Mouse (Mus musculus) heart, embryonic 16.5 days (tissue): ENCODE results near the gene Iqcd. TPM values are rescaled to one million over a fixed set of nuclear protein-coding genes. Genes with fewer than 3 reads are reported as not detected.

Experiments
- ATAC-seq: fragments of 200-750 bp; cut with Nextera tagmentation; replicated peaks from 2 replicates; pipeline ENCODE4 v1.8.0; 2017; ENCODE audit warnings: moderate number of reproducible peaks; ENCODE audit not compliant: insufficient read depth, low FRiP score; ENCODE audit errors: extremely low read depth
- H3K27ac ChIP-seq: fragments of 300-500 bp; sonication (generic); 2 replicates; pipeline ENCODE4 v1.5.1; 2014; ENCODE audit warnings: mild to moderate bottlenecking, low read length, control low read depth, moderate library complexity
- H3K27me3 ChIP-seq: fragments of 300-500 bp; sonication (generic); 2 replicates; pipeline ENCODE4 v1.6.1; 2014; ENCODE audit warnings: low read length, mixed read lengths; ENCODE audit not compliant: control insufficient read depth, insufficient read depth
- H3K36me3 ChIP-seq: fragments of 300-500 bp; sonication (generic); 2 replicates; pipeline ENCODE4 v1.6.1; 2014; ENCODE audit not compliant: control insufficient read depth, insufficient read depth
- H3K4me1 ChIP-seq: fragments of 300-500 bp; sonication (generic); 2 replicates; pipeline ENCODE4 v1.6.1; 2014; ENCODE audit warnings: low read length, mixed read lengths; ENCODE audit not compliant: control insufficient read depth, insufficient read depth
- H3K4me2 ChIP-seq: fragments of 300-500 bp; sonication (generic); 2 replicates; pipeline ENCODE4 v1.6.1; 2014; ENCODE audit warnings: low read depth, mild to moderate bottlenecking, control low read depth, low read length
- H3K4me3 ChIP-seq: fragments of 300-500 bp; sonication (generic); 2 replicates; pipeline ENCODE4 v1.5.1; 2014; ENCODE audit warnings: mild to moderate bottlenecking, control low read depth, low read length
- H3K9ac ChIP-seq: fragments of 300-500 bp; sonication (generic); 2 replicates; pipeline ENCODE4 v1.6.1; 2014; ENCODE audit warnings: low read length, control low read depth
- H3K9me3 ChIP-seq: fragments of 300-500 bp; sonication (generic); replicated peaks from 2 replicates; pipeline ENCODE4 v1.6.1; 2016; ENCODE audit warnings: low read length; ENCODE audit not compliant: control insufficient read depth
- WGBS: fragments of 180-500 bp; shearing (Covaris S2); extraction: QIAGEN DNeasy Blood & Tissue Kit; methylation state at CpG from one replicate; pipeline ENCODE4 v1.1.7; 2014; 5-methylcytosine and 5-hydroxymethylcytosine counted together
- polyA plus RNA-seq: library from polyadenylated mRNA; unstranded; fragments of >200 nt; fragmentation: Nextera tagmentation; extraction: Ambion mirVana; gene quantifications from 2 replicates; pipeline ENCODE4 v1.2.1, GENCODE M21; 2015

Iqcd gene
- polyA plus RNA-seq, 1 experiment from 2014 or later = 0.42 TPM

- Histone ChIP-seq H3K36me3 (peaks cover 3% of the 10 kb centered on the region; the same call in 1 of the 2 replicates), H3K4me2 (peak overlapping the region; percentile 72), H3K4me3 (peak overlapping the region; percentile 40), H3K9me3 (no peaks in the 10 kb centered on the region), H3K4me1 (peaks cover 15% of the 10 kb centered on the region), H3K27ac (no peak overlapping the region), H3K9ac (peak overlapping the region; percentile 55), H3K27me3 (no peaks in the 10 kb centered on the region)
- ATAC-seq = no peak
- 2% methylated on average over 6 of the region's 6 CpGs for WGBS
These were observed 16.0 kb downstream of the Iqcd start for GRCm38 (mm10) chr5:120604839-120605238.

DNA sequence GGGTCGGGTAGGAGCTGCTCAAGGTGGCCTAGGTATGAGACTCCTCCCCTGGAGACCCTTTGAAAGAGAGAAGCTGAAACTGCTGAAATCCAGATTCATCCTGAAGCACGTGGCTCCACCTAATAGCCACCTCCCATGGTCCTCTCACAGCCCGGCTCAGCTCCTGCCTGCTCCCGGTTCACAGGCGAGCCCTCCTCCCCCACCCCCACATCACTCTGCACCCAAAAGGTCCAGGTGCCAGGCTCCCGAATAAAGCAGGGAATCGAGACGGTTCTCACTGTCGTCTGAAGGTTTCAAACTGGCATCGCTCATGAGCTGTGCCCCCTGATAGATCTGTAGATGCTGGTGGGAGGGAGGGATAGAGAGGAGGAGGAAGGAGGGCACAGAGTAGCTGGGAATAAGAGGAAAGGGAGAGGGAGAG, 16.4 kb downstream of the Iqcd start:
- Histone ChIP-seq H3K27ac (no peak overlapping the region), H3K36me3 (peaks cover 3% of the 10 kb centered on the region; the same call in 1 of the 2 replicates), H3K9me3 (no peaks in the 10 kb centered on the region), H3K9ac (peak overlapping the region; percentile 55), H3K4me3 (peak overlapping the region; percentile 40), H3K4me2 (peak overlapping the region; percentile 72), H3K27me3 (no peaks in the 10 kb centered on the region), H3K4me1 (peaks cover 15% of the 10 kb centered on the region)
- 0 out of 2 replicates have a peak, but pooled peaks have one; percentile 25 for ATAC-seq
- WGBS = 3% methylated on average over 10 of the region's 10 CpGs

- H3K4me1 ChIP-seq = peaks cover 10% of the 10 kb centered on the region
- H3K27me3 ChIP-seq = no peaks in the 10 kb centered on the region
- no peak overlapping the region for H3K9ac ChIP-seq
- H3K4me2 ChIP-seq = peak overlapping the region; percentile 72
- peak; percentile 69; the same call in 1 of the 2 replicates for ATAC-seq
- WGBS = under 1% methylated on average over 8 of the region's 8 CpGs
- peak overlapping the region; percentile 40 for H3K4me3 ChIP-seq
- peaks cover 3% of the 10 kb centered on the region; the same call in 1 of the 2 replicates for H3K36me3 ChIP-seq
- no peak overlapping the region for H3K27ac ChIP-seq
- H3K9me3 ChIP-seq = no peaks in the 10 kb centered on the region
These were observed 16.9 kb downstream of the Iqcd start for GRCm38 (mm10) chr5:120605688-120606087.

- 71% methylated on average over 25 of the region's 25 CpGs for WGBS
- no peak overlapping the region for H3K27ac ChIP-seq
These were observed 17.9 kb downstream of the Iqcd start for GRCm38 (mm10) chr5:120606590-120607200.

GRCm38 (mm10) chr5:120607335-120607734, 18.5 kb downstream of the Iqcd start:
- WGBS = 76% methylated on average over 3 of the region's 3 CpGs
- peaks cover 15% of the 10 kb centered on the region for H3K4me1 ChIP-seq

More at GRCm38 (mm10) chr5:120606590-120607200, 17.9 kb downstream of the Iqcd start:
- H3K4me1 ChIP-seq = peaks cover 14% of the 10 kb centered on the region
- no peak overlapping the region for H3K9ac ChIP-seq
- no peak overlapping the region for H3K4me2 ChIP-seq
- no peaks in the 10 kb centered on the region for H3K27me3 ChIP-seq
- H3K36me3 ChIP-seq = peaks cover 3% of the 10 kb centered on the region; the same call in 1 of the 2 replicates
- no peak overlapping the region for H3K4me3 ChIP-seq
- ATAC-seq = no peak
- no peaks in the 10 kb centered on the region for H3K9me3 ChIP-seq

DNA sequence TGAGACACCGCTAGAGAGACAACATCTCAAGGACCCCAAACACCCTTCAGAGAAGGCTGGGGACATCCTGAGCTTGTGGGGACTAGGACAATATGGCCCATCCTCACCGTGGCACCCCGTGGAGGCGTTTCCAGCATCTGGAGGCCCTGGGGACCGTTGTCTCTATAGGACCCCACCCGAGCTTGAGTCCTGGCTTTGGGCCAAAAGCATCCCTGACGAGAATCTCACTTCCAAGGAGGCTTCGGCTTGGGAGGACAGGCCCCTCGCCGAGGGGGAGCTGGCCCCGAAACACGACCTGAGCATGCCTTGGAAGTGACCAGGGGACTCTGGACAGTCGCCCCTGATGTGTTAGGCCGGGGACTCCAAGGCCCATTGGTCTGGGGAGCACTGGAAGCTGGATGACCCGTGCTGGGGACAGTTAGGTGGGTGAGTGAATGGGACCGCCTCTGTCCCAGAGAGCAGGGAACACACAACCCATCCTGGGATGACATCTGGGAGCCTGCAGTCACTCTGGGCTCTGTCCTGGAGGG, 20.5 kb downstream of the Iqcd start:
- WGBS = 83% methylated on average over 16 of the region's 16 CpGs
- H3K9ac ChIP-seq = no peak overlapping the region

More at GRCm38 (mm10) chr5:120607335-120607734, 18.5 kb downstream of the Iqcd start:
- no peak overlapping the region for H3K4me2 ChIP-seq
- no peaks in the 10 kb centered on the region for H3K9me3 ChIP-seq
- H3K36me3 ChIP-seq = peaks cover 3% of the 10 kb centered on the region; the same call in 1 of the 2 replicates
- no peak overlapping the region for H3K27ac ChIP-seq
- H3K9ac ChIP-seq = no peak overlapping the region
- H3K27me3 ChIP-seq = no peaks in the 10 kb centered on the region
- no peak for ATAC-seq
- no peak overlapping the region for H3K4me3 ChIP-seq

GRCm38 (mm10) chr5:120610906-120611305, 22.1 kb downstream of the Iqcd start:
- peaks cover 2% of the 10 kb centered on the region for H3K9me3 ChIP-seq
- WGBS = 91% methylated on average over 5 of the region's 5 CpGs
- peaks cover 14% of the 10 kb centered on the region for H3K4me1 ChIP-seq
- peaks cover 6% of the 10 kb centered on the region for H3K36me3 ChIP-seq
- ATAC-seq = no peak
- no peak overlapping the region for H3K27ac ChIP-seq
- H3K4me2 ChIP-seq = peak overlapping the region; percentile 82; the same call in 1 of the 2 replicates
- H3K9ac ChIP-seq = no peak overlapping the region
- no peaks in the 10 kb centered on the region for H3K27me3 ChIP-seq
- H3K4me3 ChIP-seq = no peak overlapping the region

More for the DNA sequence above, 20.5 kb downstream of the Iqcd start:
- no peak for ATAC-seq
- H3K36me3 ChIP-seq = peaks cover 3% of the 10 kb centered on the region; the same call in 1 of the 2 replicates
- peaks cover 20% of the 10 kb centered on the region for H3K4me1 ChIP-seq
- no peak overlapping the region for H3K4me2 ChIP-seq
- H3K4me3 ChIP-seq = no peak overlapping the region
- no peak overlapping the region for H3K27ac ChIP-seq
- no peaks in the 10 kb centered on the region for H3K9me3 ChIP-seq
- no peaks in the 10 kb centered on the region for H3K27me3 ChIP-seq

- H3K4me1 ChIP-seq = peaks cover 14% of the 10 kb centered on the region
- H3K27me3 ChIP-seq = no peaks in the 10 kb centered on the region
- no peak for ATAC-seq
- peaks cover 8% of the 10 kb centered on the region for H3K36me3 ChIP-seq
- WGBS = 52% methylated on average over 8 of the region's 8 CpGs
- peak overlapping the region; percentile 60 for H3K4me3 ChIP-seq
- H3K9ac ChIP-seq = peak overlapping the region; percentile 67
- no peak overlapping the region for H3K27ac ChIP-seq
- peak overlapping the region; percentile 82 for H3K4me2 ChIP-seq
- H3K9me3 ChIP-seq = peaks cover 5% of the 10 kb centered on the region
These were observed 22.6 kb downstream of the Iqcd start for GRCm38 (mm10) chr5:120611416-120611815.

- peak within 1 kb of the TSS; percentile 81 for H3K27ac ChIP-seq
- peak; percentile 84 for ATAC-seq
- H3K4me1 ChIP-seq = peaks cover 14% of the 10 kb centered on the region
- H3K4me3 ChIP-seq = peak within 1 kb of the TSS; percentile 60
- H3K36me3 ChIP-seq = peaks cover 13% of the 10 kb centered on the region
- H3K9me3 ChIP-seq = peaks cover 5% of the 10 kb centered on the region
- H3K4me2 ChIP-seq = peak within 1 kb of the TSS; percentile 90
- H3K27me3 ChIP-seq = no peaks in the 10 kb centered on the region
- peak within 1 kb of the TSS; percentile 67 for H3K9ac ChIP-seq
- under 1% methylated on average over 22 of the region's 22 CpGs for WGBS
These were observed 23.6 kb downstream of the Iqcd start, which contains the start of the genes Rita1 and Ddx54 for GRCm38 (mm10) chr5:120612442-120612821. Gene Rita1 (minus strand): TSS chr5:120612589. Gene Ddx54 (plus strand): TSS chr5:120612739.
